Mouse (Mus musculus) bone marrow, adult 2 months (tissue): ENCODE measurements around the gene Tpp1.

Experiments
- CTCF ChIP-seq: fragments of 200-500 bp; IDR thresholded peaks from 2 replicates; pipeline ENCODE4 v1.5.1; 2011; ENCODE audit warnings: low read length, control low read depth; ENCODE audit not compliant: control insufficient read depth, insufficient read depth
- POLR2A ChIP-seq: fragments of 200-500 bp; IDR thresholded peaks from 2 replicates; pipeline ENCODE4 v1.6.1; 2011; ENCODE audit warnings: low read depth, mild to moderate bottlenecking, control low read depth, low read length, borderline replicate concordance; ENCODE audit not compliant: control insufficient read depth

GRCm38 (mm10) chr7:105784556-105784955 is 32.5 kb upstream of the Tpp1 start:
- no peak for TF ChIP-seq CTCF
- TF ChIP-seq POLR2A: no peak
